Comparison of ENCODE assay signal across 8 mouse cellular contexts in genomic region chr4:24574276-24574675, GRCm38 (mm10).
A peak's percentile ranks its signal among the peaks of the same experiment; 100 is the strongest.
DNase-seq lines count a peak whose midpoint lies in the region; ATAC-seq lines count a peak whose summit lies in the region.

No protein-coding gene starts in this region.

- ATAC-seq in inflammation-experienced regulatory T-cells, adult 6 months: peak; percentile 85

- peak; percentile 24 for DNase-seq in WW6 (ENCODE audit: low read depth, low spot score)
- peak; percentile 46 for DNase-seq in cerebellum, adult 9-11 months
- peak; percentile 68 to 92 for DNase-seq in frontal cortex, postnatal 14 days (ENCODE audit: low spot score in 2 of 2)
- DNase-seq in left cerebral cortex, adult 9 months (ENCODE audit: low spot score in 2 of 2): peak; percentile 14 to 90
- DNase-seq in mesoderm, embryonic 11.5 days (ENCODE audit: low read depth, low spot score): peak; percentile 72
- DNase-seq in right cerebral cortex, postnatal 14 days: peak; percentile 88
- DNase-seq in urinary bladder, postnatal 14 days (ENCODE audit: low spot score): peak; percentile 77

Comparison
In these comparisons a context has a peak if more than half of its experiments do, and no peak if none do; other contexts are left out.
1. Peak in every context shown above with its lines: DNase-seq and ATAC-seq.
2. DNase-seq: peak in every context shown above with its lines; median percentile 88 in right cerebral cortex, postnatal 14 days; 80 in frontal cortex, postnatal 14 days; 77 in urinary bladder, postnatal 14 days; 72 in mesoderm, embryonic 11.5 days; 52 in left cerebral cortex, adult 9 months; 46 in cerebellum, adult 9-11 months; 24 in WW6.